Mouse (Mus musculus) gastrocnemius, adult 2 months (tissue): ENCODE measurements around the gene Runx2. TPM values are rescaled to one million over a fixed set of nuclear protein-coding genes. Genes with fewer than 3 reads are reported as not detected.

ENCODE experiments used
- DNase-seq: peaks from one replicate; pipeline ENCODE4 v3.0.0; 2022
- H3K27ac ChIP-seq: fragments of 200-600 bp; 2 replicates; pipeline ENCODE4 v1.8.1; 2022; ENCODE audit warnings: mild to moderate bottlenecking
- H3K4me3 ChIP-seq: fragments of 200-600 bp; 2 replicates; pipeline ENCODE4 v1.8.1; 2022; ENCODE audit warnings: mild to moderate bottlenecking, moderate library complexity
- CTCF ChIP-seq: fragments of 200-600 bp; IDR thresholded peaks from 2 replicates; pipeline ENCODE4 v1.8.1; 2022; ENCODE audit warnings: antibody characterized with exemption, mild to moderate bottlenecking, moderate library complexity
- intact Hi-C: fragments of 180-260 bp; cut with DNase I; formaldehyde crosslinking; loops from one replicate; pipeline ENCODE4 v1.15.1; 2025
- total RNA-seq, 2 experiments: library from RNA; stranded (reverse); gene quantifications; 2 replicates each; pipeline ENCODE4 v1.2.3; 2021

The Runx2 gene
- total RNA-seq, 2 experiments from 2014 or later = 0.31 to 0.59 TPM

- Histone ChIP-seq H3K4me3 (no peak overlapping the region), H3K27ac (no peak overlapping the region)
- peak; percentile 9; the same call in 1 of the 2 replicates for TF ChIP-seq CTCF
- DNase-seq = no peak
- intact Hi-C loops = no loop called here
These were observed 25.4 kb downstream of the Runx2 start for GRCm38 (mm10) chr17:44788982-44789747.

GRCm38 (mm10) chr17:44783143-44783542 lies 31.5 kb downstream of the Runx2 start:
- H3K27ac ChIP-seq = no peak overlapping the region
- DNase-seq = no peak
- no peak for TF ChIP-seq CTCF
- intact Hi-C loops = no loop called here
- no peak overlapping the region for H3K4me3 ChIP-seq

- TF ChIP-seq CTCF = no peak
- no peak overlapping the region for H3K4me3 ChIP-seq
- DNase-seq = no peak
- intact Hi-C loops = no loop called here
- no peak overlapping the region for H3K27ac ChIP-seq
These were observed 32.2 kb downstream of the Runx2 start for GRCm38 (mm10) chr17:44782366-44782765.

GRCm38 (mm10) chr17:44780353-44780752 lies 34.2 kb downstream of the Runx2 start:
- TF ChIP-seq CTCF = no peak
- intact Hi-C loops = no loop called here
- Histone ChIP-seq H3K4me3 (no peak overlapping the region), H3K27ac (no peak overlapping the region)
- no peak for DNase-seq

- Histone ChIP-seq H3K4me3 (peak overlapping the region; percentile 76), H3K27ac (peak overlapping the region; percentile 92; the same call in 1 of the 2 replicates)
- intact Hi-C loops = no loop called here
- DNase-seq = no peak
- no peak for TF ChIP-seq CTCF
These were observed 36.5 kb downstream of the Runx2 start for GRCm38 (mm10) chr17:44778141-44778540.

GRCm38 (mm10) chr17:44777337-44777804 lies 37.2 kb downstream of the Runx2 start:
- Histone ChIP-seq H3K4me3 (peak overlapping the region; percentile 76), H3K27ac (peak overlapping the region; percentile 92)
- no peak for TF ChIP-seq CTCF
- intact Hi-C loops = no loop called here
- peak; percentile 75 for DNase-seq

- peak within 1 kb of the TSS; percentile 76 for H3K4me3 ChIP-seq
- intact Hi-C loops = no loop called here
- peak; percentile 44; the same call in 1 of the 2 replicates for TF ChIP-seq CTCF
- H3K27ac ChIP-seq = peak within 1 kb of the TSS; percentile 92
- DNase-seq = peak; percentile 98
These were observed 37.8 kb downstream of the Runx2 start, which contains the start of gene Supt3 for GRCm38 (mm10) chr17:44776738-44777270. TSS of gene Supt3 (plus strand) at chr17:44777152.

- intact Hi-C loops = no loop called here
- DNase-seq = no peak
- H3K27ac ChIP-seq = no peak overlapping the region
These were observed 42.0 kb downstream of the Runx2 start for GRCm38 (mm10) chr17:44772576-44772975.

GRCm38 (mm10) chr17:44770871-44771270 lies 43.7 kb downstream of the Runx2 start:
- intact Hi-C loops = no loop called here
- no peak for DNase-seq
- Histone ChIP-seq H3K4me3 (no peak overlapping the region), H3K27ac (no peak overlapping the region)
- no peak for TF ChIP-seq CTCF

More at GRCm38 (mm10) chr17:44772576-44772975, 42.0 kb downstream of the Runx2 start:
- no peak overlapping the region for H3K4me3 ChIP-seq
- TF ChIP-seq CTCF = no peak

GRCm38 (mm10) chr17:44768522-44768921 lies 46.1 kb downstream of the Runx2 start:
- intact Hi-C loops = no loop called here
- DNase-seq = no peak
- H3K27ac ChIP-seq = no peak overlapping the region

GRCm38 (mm10) chr17:44767375-44767774 lies 47.2 kb downstream of the Runx2 start:
- H3K27ac ChIP-seq = no peak overlapping the region
- intact Hi-C loops = no loop called here
- DNase-seq = no peak
- TF ChIP-seq CTCF = no peak
- no peak overlapping the region for H3K4me3 ChIP-seq

More at GRCm38 (mm10) chr17:44768522-44768921, 46.1 kb downstream of the Runx2 start:
- H3K4me3 ChIP-seq = no peak overlapping the region
- no peak for TF ChIP-seq CTCF

GRCm38 (mm10) chr17:44766975-44767374 lies 47.6 kb downstream of the Runx2 start:
- H3K4me3 ChIP-seq = no peak overlapping the region
- DNase-seq = no peak
- intact Hi-C loops = no loop called here
- H3K27ac ChIP-seq = no peak overlapping the region
- no peak for TF ChIP-seq CTCF

GRCm38 (mm10) chr17:44766318-44766717 lies 48.3 kb downstream of the Runx2 start:
- Histone ChIP-seq H3K27ac (no peak overlapping the region), H3K4me3 (no peak overlapping the region)
- TF ChIP-seq CTCF = no peak
- DNase-seq = no peak
- intact Hi-C loops = no loop called here
